Mouse (Mus musculus): ENCODE results near the gene Rbm34.

DNA sequence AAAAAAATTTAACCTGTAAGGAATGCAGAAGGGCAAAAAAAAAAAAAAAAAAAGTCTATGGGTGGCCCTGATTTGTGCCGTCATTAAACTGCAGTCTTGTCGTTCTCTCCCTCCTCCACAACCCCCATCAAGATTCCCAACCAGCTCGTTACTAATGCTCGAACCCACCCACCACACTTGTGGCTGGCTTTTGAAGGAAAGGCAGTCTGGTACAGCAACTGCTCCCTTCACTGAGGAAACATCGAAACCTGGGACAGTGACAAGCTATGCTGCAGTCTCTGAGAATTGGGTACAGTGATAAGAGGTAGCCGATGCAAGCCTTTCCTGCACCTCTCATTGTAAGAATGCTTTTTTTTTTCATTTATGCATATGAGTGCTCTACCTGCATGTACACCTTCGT is 24.4 kb downstream of the Rbm34 start:
- TF ChIP-seq CTCF (IDR thresholded peaks at IDR 0.05; ENCODE audit: low read depth, low read length), result no peak
- TF ChIP-seq EP300 (IDR thresholded peaks at IDR 0.05; ENCODE audit: insufficient read depth, low read depth, low read length), result no peak

Measured in ES-Bruce4 (cell line).